Mouse (Mus musculus) forebrain, embryonic 10.5 days (tissue): ENCODE measurements around the gene Cebpe. TPM values are rescaled to one million over a fixed set of nuclear protein-coding genes. Genes with fewer than 3 reads are reported as not detected.

ENCODE experiments used
- DNase-seq: peaks from one replicate; pipeline ENCODE4 v3.0.0-alpha.2; 2017; ENCODE audit warnings: low spot score; ENCODE audit errors: extremely low spot score
- H3K27ac ChIP-seq: fragments of 300-500 bp; sonication (generic); 2 replicates; pipeline ENCODE4 v1.5.1; 2016; ENCODE audit warnings: mild to moderate bottlenecking
- H3K27me3 ChIP-seq: fragments of 300-500 bp; sonication (generic); 2 replicates; pipeline ENCODE4 v1.6.1; 2016; ENCODE audit warnings: mild to moderate bottlenecking; ENCODE audit not compliant: poor library complexity, severe bottlenecking
- H3K36me3 ChIP-seq: fragments of 300-500 bp; sonication (generic); replicated peaks from 2 replicates; pipeline ENCODE4 v1.6.1; 2016; ENCODE audit warnings: mild to moderate bottlenecking, moderate library complexity
- H3K4me1 ChIP-seq: fragments of 300-500 bp; sonication (generic); 2 replicates; pipeline ENCODE4 v1.6.1; 2016
- H3K4me3 ChIP-seq: fragments of 300-500 bp; sonication (generic); 2 replicates; pipeline ENCODE4 v1.5.1; 2016; ENCODE audit warnings: mild to moderate bottlenecking, moderate library complexity
- H3K9me3 ChIP-seq: fragments of 300-500 bp; sonication (generic); 2 replicates; pipeline ENCODE4 v1.6.1; 2016; ENCODE audit warnings: mild to moderate bottlenecking, moderate library complexity
- WGBS: fragments of 180-500 bp; shearing (Covaris S2); methylation state at CpG from one replicate; pipeline ENCODE4 v1.1.7; 2016; 5-methylcytosine and 5-hydroxymethylcytosine counted together
- polyA plus RNA-seq: library from polyadenylated mRNA; unstranded; fragments of >200 nt; fragmentation: Nextera tagmentation; extraction: Ambion mirVana; gene quantifications from 2 replicates; pipeline ENCODE4 v1.2.1, GENCODE M21; 2016

Cebpe gene
- polyA plus RNA-seq, 1 experiment from 2014 or later, result not detected

GRCm38 (mm10) chr14:54686522-54687143 lies 25.3 kb downstream of the Cebpe start, which contains the start of gene Acin1:
Gene Acin1, minus strand, starts transcription at chr14:54686931.
- under 1% methylated on average over 44 of the region's 44 CpGs for WGBS
- H3K36me3 ChIP-seq, result peaks cover 60% of the 10 kb centered on the region

GRCm38 (mm10) chr14:54686063-54686521 lies 25.9 kb downstream of the Cebpe start, which contains the start of gene 1700123O20Rik:
Gene 1700123O20Rik, plus strand, starts transcription at chr14:54686216.
- peak; percentile 87 for DNase-seq
- Histone ChIP-seq H3K4me3 (peak within 1 kb of the TSS; percentile 86), H3K27ac (peak within 1 kb of the TSS; percentile 98), H3K9me3 (no peaks in the 10 kb centered on the region), H3K36me3 (peaks cover 64% of the 10 kb centered on the region), H3K27me3 (no peaks in the 10 kb centered on the region), H3K4me1 (peaks cover 31% of the 10 kb centered on the region)
- under 1% methylated on average over 39 of the region's 41 CpGs for WGBS

More at GRCm38 (mm10) chr14:54686522-54687143, 25.3 kb downstream of the Cebpe start, which contains the start of gene Acin1:
- H3K27me3 ChIP-seq, result no peaks in the 10 kb centered on the region
- H3K4me1 ChIP-seq, result peaks cover 31% of the 10 kb centered on the region
- peak within 1 kb of the TSS; percentile 86 for H3K4me3 ChIP-seq
- H3K9me3 ChIP-seq, result no peaks in the 10 kb centered on the region
- H3K27ac ChIP-seq, result peak within 1 kb of the TSS; percentile 98
- peak; percentile 99 for DNase-seq

GRCm38 (mm10) chr14:54685471-54685870 lies 26.5 kb downstream of the Cebpe start:
- Histone ChIP-seq H3K36me3 (peaks cover 64% of the 10 kb centered on the region), H3K9me3 (no peaks in the 10 kb centered on the region), H3K4me1 (peaks cover 31% of the 10 kb centered on the region), H3K4me3 (peak overlapping the region; percentile 86), H3K27me3 (no peaks in the 10 kb centered on the region), H3K27ac (peak overlapping the region; percentile 98)
- no peak for DNase-seq
- 20% methylated on average over 8 of the region's 8 CpGs for WGBS

GRCm38 (mm10) chr14:54682396-54682795 lies 29.6 kb downstream of the Cebpe start:
- no peak for DNase-seq
- no peak overlapping the region for H3K27ac ChIP-seq
- peaks cover 17% of the 10 kb centered on the region for H3K4me1 ChIP-seq
- peaks cover 71% of the 10 kb centered on the region for H3K36me3 ChIP-seq
- no peak overlapping the region for H3K4me3 ChIP-seq
- no peaks in the 10 kb centered on the region for H3K9me3 ChIP-seq
- WGBS, result 95% methylated on average over 3 of the region's 3 CpGs
- no peaks in the 10 kb centered on the region for H3K27me3 ChIP-seq

- H3K9me3 ChIP-seq, result no peaks in the 10 kb centered on the region
- DNase-seq, result no peak
- WGBS, result 91% methylated on average over 16 of the region's 16 CpGs
- H3K36me3 ChIP-seq, result peaks cover 96% of the 10 kb centered on the region
- H3K4me1 ChIP-seq, result 0 out of 2 replicates have a peak, but pooled peaks cover 3% of the 10 kb centered on the region
- H3K4me3 ChIP-seq, result no peak overlapping the region
- no peaks in the 10 kb centered on the region for H3K27me3 ChIP-seq
- no peak overlapping the region for H3K27ac ChIP-seq
These were observed 33.2 kb downstream of the Cebpe start for GRCm38 (mm10) chr14:54678657-54679304.

GRCm38 (mm10) chr14:54676290-54676689 lies 35.7 kb downstream of the Cebpe start:
- Histone ChIP-seq H3K36me3 (peaks cover 94% of the 10 kb centered on the region), H3K9me3 (no peaks in the 10 kb centered on the region), H3K27me3 (no peaks in the 10 kb centered on the region), H3K4me1 (no peaks in the 10 kb centered on the region), H3K4me3 (no peak overlapping the region), H3K27ac (no peak overlapping the region)
- WGBS, result 93% methylated on average over 5 of the region's 5 CpGs
- DNase-seq, result no peak

- H3K27ac ChIP-seq, result no peak overlapping the region
- no peak for DNase-seq
- peaks cover 91% of the 10 kb centered on the region for H3K36me3 ChIP-seq
- 89% methylated on average over 2 of the region's 2 CpGs for WGBS
- no peaks in the 10 kb centered on the region for H3K9me3 ChIP-seq
- H3K27me3 ChIP-seq, result no peaks in the 10 kb centered on the region
- H3K4me1 ChIP-seq, result no peaks in the 10 kb centered on the region
- H3K4me3 ChIP-seq, result no peak overlapping the region
These were observed 37.7 kb downstream of the Cebpe start for GRCm38 (mm10) chr14:54674317-54674716.

- WGBS, result 83% methylated on average over 4 of the region's 4 CpGs
- H3K4me1 ChIP-seq, result no peaks in the 10 kb centered on the region
- H3K4me3 ChIP-seq, result no peak overlapping the region
- no peak overlapping the region for H3K27ac ChIP-seq
- peak; percentile 41 for DNase-seq
- peaks cover 90% of the 10 kb centered on the region for H3K36me3 ChIP-seq
- H3K9me3 ChIP-seq, result no peaks in the 10 kb centered on the region
- H3K27me3 ChIP-seq, result no peaks in the 10 kb centered on the region
These were observed 42.6 kb downstream of the Cebpe start for GRCm38 (mm10) chr14:54669381-54669780.

- Histone ChIP-seq H3K27ac (no peak overlapping the region), H3K4me1 (no peaks in the 10 kb centered on the region), H3K4me3 (no peak overlapping the region), H3K36me3 (peaks cover 97% of the 10 kb centered on the region), H3K27me3 (no peaks in the 10 kb centered on the region), H3K9me3 (no peaks in the 10 kb centered on the region)
- no peak for DNase-seq
- 96% methylated on average over 10 of the region's 10 CpGs for WGBS
These were observed 47.3 kb downstream of the Cebpe start for GRCm38 (mm10) chr14:54664477-54665222.

Other genes with a start within 250 kb of the Cebpe start
- gene Lrp10, start 248.0 kb downstream of the Cebpe start, polyA plus RNA-seq, result 23.8 and 24.4 TPM in 2 replicates
- gene Rem2, start 236.1 kb downstream of the Cebpe start, polyA plus RNA-seq, result 12.5 TPM in 2 replicates
- 162 and 164 TPM in 2 replicates for gene Prmt5, start 194.6 kb downstream of the Cebpe start, polyA plus RNA-seq
- 59.1 and 65.4 TPM in 2 replicates for gene Haus4, start 157.6 kb downstream of the Cebpe start, polyA plus RNA-seq
- 79.1 and 98.7 TPM in 2 replicates for gene Ajuba, start 134.6 kb downstream of the Cebpe start, polyA plus RNA-seq
- gene 4931414P19Rik, start 106.2 kb downstream of the Cebpe start, polyA plus RNA-seq, result 9.5 and 11.0 TPM in 2 replicates
- gene Psmb5, start 94.2 kb downstream of the Cebpe start, polyA plus RNA-seq, result 478 and 497 TPM in 2 replicates
- 0.05 and 0.12 TPM in 2 replicates for gene Psmb11, start 90.7 kb downstream of the Cebpe start, polyA plus RNA-seq
- not detected in 2 replicates for gene Gm17606, start 71.2 kb downstream of the Cebpe start, polyA plus RNA-seq
- gene Cdh24, start 70.8 kb downstream of the Cebpe start, polyA plus RNA-seq, result 4.7 and 5.4 TPM in 2 replicates
- 104 and 109 TPM in 2 replicates for gene 1700123O20Rik, start 26.0 kb downstream of the Cebpe start, polyA plus RNA-seq
- gene Acin1, start 25.2 kb downstream of the Cebpe start, polyA plus RNA-seq, result 142 and 146 TPM in 2 replicates
- gene Gm29776, start 13.3 kb downstream of the Cebpe start, polyA plus RNA-seq, result not detected in 2 replicates
- gene Slc7a8, start 69.8 kb upstream of the Cebpe start, polyA plus RNA-seq, result 1.0 and 2.3 TPM in 2 replicates
- not detected in 2 replicates for gene Rnf212b, start 102.0 kb upstream of the Cebpe start, polyA plus RNA-seq
- gene Homez, start 158.8 kb upstream of the Cebpe start, polyA plus RNA-seq, result 24.0 and 29.5 TPM in 2 replicates
- gene Ppp1r3e, start 165.4 kb upstream of the Cebpe start, polyA plus RNA-seq, result 0.96 and 1.0 TPM in 2 replicates
- 2.2 and 2.5 TPM in 2 replicates for gene Bcl2l2, start 171.2 kb upstream of the Cebpe start, polyA plus RNA-seq
- gene Gm20521, start 171.3 kb upstream of the Cebpe start, polyA plus RNA-seq, result not detected in 2 replicates
- gene Pabpn1, start 180.3 kb upstream of the Cebpe start, polyA plus RNA-seq, result 168 and 174 TPM in 2 replicates
- 38.8 and 40.0 TPM in 2 replicates for gene Slc22a17, start 201.0 kb upstream of the Cebpe start, polyA plus RNA-seq
- gene Efs, start 214.0 kb upstream of the Cebpe start, polyA plus RNA-seq, result 38.3 and 39.0 TPM in 2 replicates
- gene Il25, start 220.5 kb upstream of the Cebpe start, polyA plus RNA-seq, result not detected in 2 replicates
- gene Cmtm5, start 224.1 kb upstream of the Cebpe start, polyA plus RNA-seq, result 0.26 and 0.81 TPM in 2 replicates